Mouse (Mus musculus): Measurements from ENCODE around the gene Gtpbp10. TPM values are rescaled to one million over a fixed set of nuclear protein-coding genes. Genes with fewer than 3 reads are reported as not detected.

The Gtpbp10 gene
- not detected in 2 replicates for total RNA-seq (2012; rRNA removed)
- total RNA-seq (2014; rRNA removed) = not detected in 2 replicates
- not detected in 2 replicates for polyA plus RNA-seq (2012; ENCODE audit: insufficient read length, low read depth)

DNA sequence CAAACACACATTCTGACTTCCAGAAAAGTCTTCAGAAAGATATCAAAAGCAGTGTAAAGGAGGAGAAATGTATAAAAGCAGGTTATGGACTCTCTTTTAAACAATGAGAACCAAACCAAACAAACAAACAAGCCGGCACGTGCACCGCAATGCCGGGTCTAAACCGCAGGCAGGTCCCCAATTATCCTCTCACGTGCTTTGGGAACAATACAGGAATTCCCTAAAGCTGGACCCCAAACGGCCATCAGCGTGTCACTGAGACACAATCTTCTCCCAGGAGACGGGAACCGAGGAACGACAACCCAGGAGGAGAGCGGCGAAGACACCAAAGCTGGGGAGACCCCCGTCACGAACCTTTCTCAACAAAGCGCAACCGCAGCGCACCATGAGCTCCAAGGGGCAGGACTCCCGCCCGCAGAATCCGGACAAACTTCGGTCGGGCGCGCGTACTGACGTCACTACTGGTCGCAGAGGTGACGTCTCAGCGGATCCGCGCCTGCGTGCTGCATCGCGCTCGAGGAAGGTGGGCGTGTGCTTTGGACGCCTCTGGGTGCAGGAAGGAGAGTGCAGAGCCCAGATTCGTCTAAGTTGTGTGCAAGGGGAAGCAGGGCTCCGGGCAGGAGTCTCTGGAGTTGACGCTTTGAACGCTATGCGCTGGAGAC is at the start of gene Gtpbp10:
Gene Gtpbp10 (minus strand): TSS at position 460 of the 662 bp plus-strand sequence.
- Histone ChIP-seq H3K79me2 (replicated peaks; ENCODE audit: control insufficient read depth, extremely low read depth, insufficient read depth, poor library complexity, severe bottlenecking) (no peaks in the 10 kb centered on the region), H3K9me3 (replicated peaks; ENCODE audit: low read length) (peaks cover 4% of the 10 kb centered on the region), H3K27me3 (replicated peaks) (no peaks in the 10 kb centered on the region), H3K4me2 (ENCODE audit: insufficient read depth, low read depth, poor library complexity, severe bottlenecking) (no peak within 1 kb of the TSS), H3K4me1 (ENCODE audit: control insufficient read depth in 1 of 2, insufficient read depth in 2 of 2) (peaks cover 0 to 9% of the 10 kb centered on the region in 2 experiments; a peak in 2 of 4 replicates), H3K27ac (ENCODE audit: insufficient read depth, low read depth) (no peak within 1 kb of the TSS), H3K9ac (ENCODE audit: insufficient read depth, low read depth) (no peak within 1 kb of the TSS), H3K36me3 (replicated peaks in 1 of 2; ENCODE audit: control insufficient read depth in 1 of 2, insufficient read depth in 1 of 2, low read length in 1 of 2) (no peaks in the 10 kb centered on the region), H3K4me3 (replicated peaks in 1 of 3; ENCODE audit: low read depth in 2 of 3, low read length in 2 of 3, poor library complexity in 1 of 3) (no peak within 1 kb of the TSS)
- in situ Hi-C loops (cut with MboI; ENCODE audit: low pct_ligation_motif_present, low pct_unique_long_range_greater_than_20kb, low sequenced_read_pairs) = no loop called here
- TF ChIP-seq ZMIZ1 (IDR thresholded peaks at IDR 0.05; ENCODE audit: low read depth, low read length) = no peak
- TF ChIP-seq POLR2AphosphoS2 (IDR thresholded peaks at IDR 0.05; ENCODE audit: low read depth, low read length) = no peak
- no peak for TF ChIP-seq ZKSCAN1 (IDR thresholded peaks at IDR 0.05; ENCODE audit: borderline replicate concordance, low read depth, low read length)
- dilution Hi-C loops (cut with MboI; ENCODE audit: extremely low pct_ligation_motif_present, extremely low pct_unique_long_range_greater_than_20kb, low sequenced_read_pairs) = no loop called here
- DNase-seq (ENCODE audit: extremely low read depth) = no peak

GRCm38 (mm10) chr5:5587686-5588085 is 28.3 kb upstream of the Gtpbp10 start:
- H3K79me2 ChIP-seq (replicated peaks; ENCODE audit: control insufficient read depth, extremely low read depth, insufficient read depth, poor library complexity, severe bottlenecking) = no peaks in the 10 kb centered on the region
- H3K4me2 ChIP-seq (ENCODE audit: insufficient read depth, low read depth, poor library complexity, severe bottlenecking) = no peak overlapping the region
- no peak for DNase-seq (ENCODE audit: extremely low read depth)
- no peaks in the 10 kb centered on the region for H3K27me3 ChIP-seq (replicated peaks)
- peaks cover 2 to 8% of the 10 kb centered on the region in 2 experiments; a peak in 2 of 4 replicates for H3K4me1 ChIP-seq (ENCODE audit: control insufficient read depth in 1 of 2, insufficient read depth in 2 of 2)
- no peaks in the 10 kb centered on the region for H3K36me3 ChIP-seq (replicated peaks in 1 of 2; ENCODE audit: control insufficient read depth in 1 of 2, insufficient read depth in 1 of 2, low read length in 1 of 2)
- H3K9me3 ChIP-seq (replicated peaks; ENCODE audit: low read length) = no peaks in the 10 kb centered on the region
- in situ Hi-C loops (cut with MboI; ENCODE audit: low pct_ligation_motif_present, low pct_unique_long_range_greater_than_20kb, low sequenced_read_pairs) = no loop called here
- H3K9ac ChIP-seq (ENCODE audit: insufficient read depth, low read depth) = no peak overlapping the region
- TF ChIP-seq IRF4 (IDR thresholded peaks at IDR 0.05; ENCODE audit: low read depth, low read length) (no peak), CTCF (conservative IDR thresholded peaks at IDR 0.05 in 1 of 2, IDR thresholded peaks at IDR 0.05 in 1 of 2; ENCODE audit: low read depth in 2 of 2, low read length in 2 of 2) (no peak), SMC3 (IDR thresholded peaks at IDR 0.05; ENCODE audit: low read depth, low read length) (no peak), PAX5 (IDR thresholded peaks at IDR 0.05; ENCODE audit: low read length) (no peak), MEF2A (IDR thresholded peaks at IDR 0.05; ENCODE audit: borderline replicate concordance, low read depth, low read length) (no peak), POLR2A (IDR thresholded peaks at IDR 0.05; ENCODE audit: low read depth, low read length) (no peak), ETS1 (conservative IDR thresholded peaks at IDR 0.05; ENCODE audit: low read depth, low read length) (no peak), TBP (conservative IDR thresholded peaks at IDR 0.05; ENCODE audit: low read depth, low read length) (no peak), CHD1 (IDR thresholded peaks at IDR 0.05; ENCODE audit: low read depth, low read length) (no peak), MYC (IDR thresholded peaks at IDR 0.05; ENCODE audit: low read depth, low read length) (no peak), HCFC1 (IDR thresholded peaks at IDR 0.05; ENCODE audit: low read depth, low read length) (no peak), MAX (IDR thresholded peaks at IDR 0.05; ENCODE audit: low read length) (no peak)
- dilution Hi-C loops (cut with MboI; ENCODE audit: extremely low pct_ligation_motif_present, extremely low pct_unique_long_range_greater_than_20kb, low sequenced_read_pairs) = no loop called here
- no peak overlapping the region for H3K27ac ChIP-seq (ENCODE audit: insufficient read depth, low read depth)
- H3K4me3 ChIP-seq (replicated peaks in 1 of 3; ENCODE audit: low read depth in 2 of 3, low read length in 2 of 3, poor library complexity in 1 of 3) = no peak overlapping the region
